Mouse (Mus musculus) heart, embryonic 15.5 days (tissue): ENCODE data around the gene Il4i1. TPM values are rescaled to one million over a fixed set of nuclear protein-coding genes. Genes with fewer than 3 reads are reported as not detected.

Experiments
- ATAC-seq: fragments of 200-750 bp; cut with Nextera tagmentation; replicated peaks from 2 replicates; pipeline ENCODE4 v1.8.0; 2017; ENCODE audit warnings: low read depth, moderate TSS enrichment; ENCODE audit not compliant: insufficient number of reproducible peaks, insufficient read depth, low FRiP score
- H3K27ac ChIP-seq: fragments of 300-500 bp; sonication (generic); 2 replicates; pipeline ENCODE4 v1.5.1; 2015; ENCODE audit warnings: mild to moderate bottlenecking, inconsistent platforms
- H3K27me3 ChIP-seq: fragments of 300-500 bp; sonication (generic); 2 replicates; pipeline ENCODE4 v1.6.1; 2015; ENCODE audit warnings: inconsistent platforms
- H3K36me3 ChIP-seq: fragments of 300-500 bp; sonication (generic); 2 replicates; pipeline ENCODE4 v1.6.1; 2015; ENCODE audit warnings: mild to moderate bottlenecking, inconsistent platforms
- H3K4me1 ChIP-seq: fragments of 300-500 bp; sonication (generic); replicated peaks from 2 replicates; pipeline ENCODE4 v1.6.1; 2015; ENCODE audit warnings: inconsistent platforms
- H3K4me2 ChIP-seq: fragments of 300-500 bp; sonication (generic); 2 replicates; pipeline ENCODE4 v1.6.1; 2015; ENCODE audit warnings: inconsistent platforms, mild to moderate bottlenecking, moderate library complexity
- H3K4me3 ChIP-seq: fragments of 300-500 bp; sonication (generic); 2 replicates; pipeline ENCODE4 v1.5.1; 2015; ENCODE audit warnings: mild to moderate bottlenecking, inconsistent platforms
- H3K9ac ChIP-seq: fragments of 300-500 bp; sonication (generic); 2 replicates; pipeline ENCODE4 v1.6.1; 2015; ENCODE audit warnings: mild to moderate bottlenecking, inconsistent platforms
- H3K9me3 ChIP-seq: fragments of 300-500 bp; sonication (generic); replicated peaks from 2 replicates; pipeline ENCODE4 v1.6.1; 2016; ENCODE audit warnings: inconsistent platforms
- WGBS: fragments of 180-500 bp; shearing (Covaris S2); methylation state at CpG from one replicate; pipeline ENCODE4 v1.1.7; 2015; ENCODE audit warnings: mixed read lengths; 5-methylcytosine and 5-hydroxymethylcytosine counted together
- polyA plus RNA-seq: library from polyadenylated mRNA; unstranded; fragments of >200 nt; fragmentation: Nextera tagmentation; extraction: Ambion mirVana; gene quantifications from 2 replicates; pipeline ENCODE4 v1.2.1, GENCODE M21; 2015

The Il4i1 gene
- polyA plus RNA-seq, 1 experiment from 2014 or later: 1.1 TPM

GRCm38 (mm10) chr7:44838073-44838472, 21.9 kb downstream of the Il4i1 start:
- 80% methylated on average over 6 of the region's 6 CpGs for WGBS
- no peak for ATAC-seq
- peaks cover 18% of the 10 kb centered on the region for H3K4me1 ChIP-seq
- H3K9me3 ChIP-seq: no peaks in the 10 kb centered on the region
- no peak overlapping the region for H3K4me3 ChIP-seq
- H3K9ac ChIP-seq: no peak overlapping the region
- peaks cover 17% of the 10 kb centered on the region for H3K27me3 ChIP-seq
- H3K36me3 ChIP-seq: peaks cover 12% of the 10 kb centered on the region
- no peak overlapping the region for H3K27ac ChIP-seq
- H3K4me2 ChIP-seq: no peak overlapping the region

GRCm38 (mm10) chr7:44839171-44839490, 22.9 kb downstream of the Il4i1 start:
- ATAC-seq: no peak
- 36% methylated on average over 11 of the region's 11 CpGs for WGBS
- Histone ChIP-seq H3K27me3 (peaks cover 17% of the 10 kb centered on the region), H3K36me3 (peaks cover 23% of the 10 kb centered on the region), H3K9ac (peak overlapping the region; percentile 46; the same call in 1 of the 2 replicates), H3K4me1 (peaks cover 17% of the 10 kb centered on the region), H3K4me2 (peak overlapping the region; percentile 76), H3K27ac (no peak overlapping the region), H3K4me3 (peak overlapping the region; percentile 34), H3K9me3 (no peaks in the 10 kb centered on the region)

- peaks cover 17% of the 10 kb centered on the region for H3K4me1 ChIP-seq
- peak overlapping the region; percentile 46 for H3K9ac ChIP-seq
- H3K27ac ChIP-seq: no peak overlapping the region
- H3K4me2 ChIP-seq: peak overlapping the region; percentile 76
- peaks cover 28% of the 10 kb centered on the region for H3K36me3 ChIP-seq
- peak; percentile 43 for ATAC-seq
- no peaks in the 10 kb centered on the region for H3K9me3 ChIP-seq
- H3K27me3 ChIP-seq: peaks cover 17% of the 10 kb centered on the region
- H3K4me3 ChIP-seq: peak overlapping the region; percentile 34
- 3% methylated on average over 58 of the region's 58 CpGs for WGBS
Observed at GRCm38 (mm10) chr7:44839491-44840191, 23.5 kb downstream of the Il4i1 start.

- H3K36me3 ChIP-seq: peaks cover 36% of the 10 kb centered on the region
- ATAC-seq: no peak
- H3K27me3 ChIP-seq: peaks cover 17% of the 10 kb centered on the region
- H3K4me2 ChIP-seq: peak overlapping the region; percentile 76
- H3K27ac ChIP-seq: no peak overlapping the region
- WGBS: 59% methylated on average over 14 of the region's 14 CpGs
- peaks cover 17% of the 10 kb centered on the region for H3K4me1 ChIP-seq
- peak overlapping the region; percentile 34; the same call in 1 of the 2 replicates for H3K4me3 ChIP-seq
- no peak overlapping the region for H3K9ac ChIP-seq
- no peaks in the 10 kb centered on the region for H3K9me3 ChIP-seq
Observed at GRCm38 (mm10) chr7:44840426-44840825, 24.2 kb downstream of the Il4i1 start.

- 89% methylated on average over 8 of the region's 8 CpGs for WGBS
- Histone ChIP-seq H3K27ac (no peak overlapping the region), H3K9ac (no peak overlapping the region), H3K27me3 (peaks cover 17% of the 10 kb centered on the region), H3K4me1 (peaks cover 15% of the 10 kb centered on the region), H3K4me2 (no peak overlapping the region), H3K36me3 (peaks cover 51% of the 10 kb centered on the region), H3K4me3 (no peak overlapping the region), H3K9me3 (no peaks in the 10 kb centered on the region)
- ATAC-seq: no peak
Observed at GRCm38 (mm10) chr7:44841825-44842463, 25.8 kb downstream of the Il4i1 start.

GRCm38 (mm10) chr7:44845006-44845405, 28.8 kb downstream of the Il4i1 start:
- 92% methylated on average over 10 of the region's 10 CpGs for WGBS

GRCm38 (mm10) chr7:44846804-44847203, 30.6 kb downstream of the Il4i1 start:
- Histone ChIP-seq H3K36me3 (peaks cover 51% of the 10 kb centered on the region), H3K9ac (no peak overlapping the region), H3K27me3 (no peaks in the 10 kb centered on the region), H3K27ac (no peak overlapping the region), H3K9me3 (no peaks in the 10 kb centered on the region), H3K4me2 (no peak overlapping the region), H3K4me1 (peaks cover 27% of the 10 kb centered on the region), H3K4me3 (no peak overlapping the region)
- no peak for ATAC-seq
- 88% methylated on average over 7 of the region's 7 CpGs for WGBS

More at GRCm38 (mm10) chr7:44845006-44845405, 28.8 kb downstream of the Il4i1 start:
- Histone ChIP-seq H3K9me3 (no peaks in the 10 kb centered on the region), H3K4me1 (peaks cover 17% of the 10 kb centered on the region), H3K27me3 (peaks cover 9% of the 10 kb centered on the region), H3K27ac (no peak overlapping the region), H3K4me2 (no peak overlapping the region), H3K36me3 (peaks cover 51% of the 10 kb centered on the region), H3K4me3 (no peak overlapping the region), H3K9ac (no peak overlapping the region)
- no peak for ATAC-seq

- H3K4me3 ChIP-seq: peak overlapping the region; percentile 87
- peaks cover 32% of the 10 kb centered on the region for H3K4me1 ChIP-seq
- H3K9ac ChIP-seq: peak overlapping the region; percentile 54
- H3K9me3 ChIP-seq: no peaks in the 10 kb centered on the region
- 78% methylated on average over 5 of the region's 5 CpGs for WGBS
- H3K4me2 ChIP-seq: peak overlapping the region; percentile 76
- peaks cover 44% of the 10 kb centered on the region for H3K36me3 ChIP-seq
- H3K27me3 ChIP-seq: no peaks in the 10 kb centered on the region
- H3K27ac ChIP-seq: 0 out of 2 replicates have a peak overlapping the region, but pooled peaks have one; percentile 97
- ATAC-seq: no peak
Observed at GRCm38 (mm10) chr7:44847772-44848171, 31.6 kb downstream of the Il4i1 start.

- under 1% methylated on average over 54 of the region's 54 CpGs for WGBS
Observed at GRCm38 (mm10) chr7:44848561-44849415, 32.6 kb downstream of the Il4i1 start, which contains the start of the genes Akt1s1 and Tbc1d17. Gene Akt1s1, plus strand, starts transcription at chr7:44848991. Gene Tbc1d17, minus strand, starts transcription at chr7:44849079.

GRCm38 (mm10) chr7:44849416-44850111, 33.4 kb downstream of the Il4i1 start:
- Histone ChIP-seq H3K27me3 (no peaks in the 10 kb centered on the region), H3K27ac (peak overlapping the region; percentile 97), H3K4me3 (peak overlapping the region; percentile 87), H3K36me3 (peaks cover 30% of the 10 kb centered on the region), H3K9me3 (no peaks in the 10 kb centered on the region), H3K4me2 (peak overlapping the region; percentile 76), H3K4me1 (peaks cover 46% of the 10 kb centered on the region), H3K9ac (peak overlapping the region; percentile 78)
- peak; percentile 72 for ATAC-seq
- WGBS: under 1% methylated on average over 41 of the region's 41 CpGs

More at GRCm38 (mm10) chr7:44848561-44849415, 32.6 kb downstream of the Il4i1 start, which contains the start of the genes Akt1s1 and Tbc1d17:
- peak within 1 kb of the TSS; percentile 76 for H3K4me2 ChIP-seq
- no peaks in the 10 kb centered on the region for H3K9me3 ChIP-seq
- peak within 1 kb of the TSS; percentile 97 for H3K27ac ChIP-seq
- peak within 1 kb of the TSS; percentile 78 for H3K9ac ChIP-seq
- H3K27me3 ChIP-seq: no peaks in the 10 kb centered on the region
- H3K36me3 ChIP-seq: peaks cover 38% of the 10 kb centered on the region
- peaks cover 41% of the 10 kb centered on the region for H3K4me1 ChIP-seq
- H3K4me3 ChIP-seq: peak within 1 kb of the TSS; percentile 87
- peak; percentile 81 for ATAC-seq
